Mouse (Mus musculus): ENCODE data around the gene Rad17. TPM values are rescaled to one million over a fixed set of nuclear protein-coding genes. Genes with fewer than 3 reads are reported as not detected.
A peak's percentile ranks its signal among the peaks of the same experiment; 100 is the strongest.

Gene Rad17
- total RNA-seq, 1 experiment from 2014 or later, result 39.2 TPM

DNA sequence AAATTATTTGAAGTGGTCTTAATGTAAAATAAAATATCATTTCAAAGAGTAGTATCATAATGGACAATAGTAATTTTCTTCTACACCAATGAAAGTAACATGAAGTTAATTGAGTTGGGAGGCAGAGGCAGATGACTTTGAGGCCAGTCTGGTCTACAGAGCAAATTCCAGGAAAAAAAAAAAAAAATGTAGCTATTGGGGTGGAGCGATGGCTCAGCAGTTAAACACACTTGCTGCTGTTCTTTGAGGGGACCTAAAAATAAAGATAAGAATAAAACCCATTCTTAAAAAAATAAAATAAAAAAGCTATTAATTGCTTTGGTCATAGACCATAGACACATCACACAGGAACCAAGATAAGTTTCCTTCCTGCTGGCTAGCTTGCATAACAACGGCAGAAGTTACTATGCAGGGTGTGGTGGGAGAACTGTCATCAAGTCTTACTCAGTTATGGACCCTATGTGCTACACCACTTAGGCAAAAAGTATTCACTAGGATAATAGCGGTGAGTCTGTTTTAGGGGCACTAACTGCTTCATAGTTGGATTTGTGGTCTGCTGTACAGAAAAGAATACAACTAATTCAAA lies 16.7 kb downstream of the Rad17 start:
- no peak for ATAC-seq (replicated peaks in 1 of 2; ENCODE audit: insufficient read depth in 1 of 2, low FRiP score in 2 of 2, low TSS enrichment in 1 of 2, low read depth in 1 of 2, poor library complexity in 2 of 2, severe bottlenecking in 2 of 2)

DNA sequence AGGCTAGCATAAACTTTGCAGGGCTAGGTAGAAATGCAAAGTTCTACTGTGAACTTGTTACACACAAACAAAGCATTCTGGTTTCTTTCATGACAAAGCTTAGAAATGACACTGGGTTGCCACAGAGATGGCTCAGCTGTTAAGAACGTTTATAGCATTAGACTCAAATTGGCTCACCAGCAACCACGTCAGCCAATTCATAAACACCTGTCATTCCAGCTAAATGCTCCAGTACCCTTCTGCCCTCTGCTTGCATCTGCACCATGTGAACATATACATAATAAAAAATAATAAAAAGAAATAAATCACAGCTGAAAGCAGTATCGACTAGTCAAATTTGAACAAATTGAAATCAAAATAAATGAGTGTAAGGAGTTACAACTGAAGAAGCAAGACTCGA lies 28.6 kb downstream of the Rad17 start:
- no peak for ATAC-seq (replicated peaks in 1 of 2; ENCODE audit: insufficient read depth in 1 of 2, low FRiP score in 2 of 2, low TSS enrichment in 1 of 2, low read depth in 1 of 2, poor library complexity in 2 of 2, severe bottlenecking in 2 of 2)

DNA sequence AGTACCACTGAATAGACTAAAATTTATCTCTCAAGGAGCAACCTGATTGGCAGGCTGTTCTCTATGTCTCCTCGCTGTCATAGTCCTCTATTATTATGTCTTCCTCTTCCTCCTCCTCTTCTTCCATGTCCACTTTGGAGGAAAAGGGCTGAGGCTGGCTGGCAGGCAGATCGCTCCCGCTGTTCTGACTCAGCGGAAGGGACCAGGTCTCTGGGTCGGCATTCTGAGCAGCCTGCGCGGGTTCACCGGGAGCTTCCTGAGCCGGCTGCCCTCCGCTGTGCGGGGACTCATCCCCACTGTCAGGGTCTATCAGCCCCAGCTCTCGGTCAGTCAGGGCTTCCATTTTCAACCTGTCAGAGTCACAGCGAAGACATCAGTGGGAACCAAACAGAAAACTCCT lies 33.3 kb downstream of the Rad17 start:
- ATAC-seq (replicated peaks in 1 of 2; ENCODE audit: insufficient read depth in 1 of 2, low FRiP score in 2 of 2, low TSS enrichment in 1 of 2, low read depth in 1 of 2, poor library complexity in 2 of 2, severe bottlenecking in 2 of 2), result no peak

- peak; percentile 77 to 83 for ATAC-seq (replicated peaks in 1 of 2; ENCODE audit: insufficient read depth in 1 of 2, low FRiP score in 2 of 2, low TSS enrichment in 1 of 2, low read depth in 1 of 2, poor library complexity in 2 of 2, severe bottlenecking in 2 of 2)
Observed at GRCm38 (mm10) chr13:100616181-100617087, 34.4 kb downstream of the Rad17 start, which contains the start of gene Marveld2. Gene Marveld2, minus strand, starts transcription at chr13:100616971.

- ATAC-seq (replicated peaks in 1 of 2; ENCODE audit: insufficient read depth in 1 of 2, low FRiP score in 2 of 2, low TSS enrichment in 1 of 2, low read depth in 1 of 2, poor library complexity in 2 of 2, severe bottlenecking in 2 of 2), result no peak
Observed at GRCm38 (mm10) chr13:100612903-100613302, 37.9 kb downstream of the Rad17 start.

GRCm38 (mm10) chr13:100612251-100612650 lies 38.6 kb downstream of the Rad17 start:
- no peak for ATAC-seq (replicated peaks in 1 of 2; ENCODE audit: insufficient read depth in 1 of 2, low FRiP score in 2 of 2, low TSS enrichment in 1 of 2, low read depth in 1 of 2, poor library complexity in 2 of 2, severe bottlenecking in 2 of 2)

GRCm38 (mm10) chr13:100611266-100611665 lies 39.6 kb downstream of the Rad17 start:
- ATAC-seq (replicated peaks in 1 of 2; ENCODE audit: insufficient read depth in 1 of 2, low FRiP score in 2 of 2, low TSS enrichment in 1 of 2, low read depth in 1 of 2, poor library complexity in 2 of 2, severe bottlenecking in 2 of 2), result no peak

GRCm38 (mm10) chr13:100607756-100608155 lies 43.1 kb downstream of the Rad17 start:
- ATAC-seq (replicated peaks in 1 of 2; ENCODE audit: insufficient read depth in 1 of 2, low FRiP score in 2 of 2, low TSS enrichment in 1 of 2, low read depth in 1 of 2, poor library complexity in 2 of 2, severe bottlenecking in 2 of 2), result no peak

- ATAC-seq (replicated peaks in 1 of 2; ENCODE audit: insufficient read depth in 1 of 2, low FRiP score in 2 of 2, low TSS enrichment in 1 of 2, low read depth in 1 of 2, poor library complexity in 2 of 2, severe bottlenecking in 2 of 2), result no peak
Observed at GRCm38 (mm10) chr13:100605845-100606244, 45.0 kb downstream of the Rad17 start.

- ATAC-seq (replicated peaks in 1 of 2; ENCODE audit: insufficient read depth in 1 of 2, low FRiP score in 2 of 2, low TSS enrichment in 1 of 2, low read depth in 1 of 2, poor library complexity in 2 of 2, severe bottlenecking in 2 of 2), result no peak
Observed at GRCm38 (mm10) chr13:100603738-100604095, 47.1 kb downstream of the Rad17 start.

DNA sequence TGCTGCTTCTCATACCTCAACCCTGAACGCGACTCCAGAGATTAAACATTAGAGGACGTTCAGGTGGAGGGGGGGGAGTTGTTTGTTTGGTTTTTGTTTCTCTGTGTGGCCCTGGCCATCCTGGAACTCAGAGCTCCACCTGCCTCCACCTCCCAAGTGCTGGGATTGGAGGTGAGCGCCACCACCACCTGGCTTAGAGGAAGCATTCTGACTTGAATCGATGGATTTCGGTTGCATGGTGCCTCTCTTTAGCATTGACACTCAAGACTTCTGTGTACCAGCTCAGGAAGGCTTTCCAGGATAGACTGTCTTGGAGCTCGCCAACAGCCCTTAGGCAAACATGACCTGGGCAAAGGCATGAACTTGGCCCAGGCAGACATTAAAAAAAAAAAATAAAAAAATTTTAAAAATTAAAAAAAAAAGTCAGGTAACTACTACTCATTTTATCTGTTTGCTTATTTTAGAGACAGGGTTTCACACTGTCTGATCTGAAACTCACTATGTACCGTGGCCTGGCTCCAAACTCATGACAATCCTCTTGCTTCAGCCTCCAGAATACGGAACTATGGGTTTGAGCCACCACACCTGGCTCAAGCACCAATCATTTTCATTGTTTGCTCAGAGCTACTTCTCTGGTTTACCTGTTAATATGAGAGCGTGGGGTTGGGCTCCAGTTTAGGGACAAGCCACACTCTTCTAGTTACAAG lies 47.7 kb downstream of the Rad17 start:
- ATAC-seq (replicated peaks in 1 of 2; ENCODE audit: insufficient read depth in 1 of 2, low FRiP score in 2 of 2, low TSS enrichment in 1 of 2, low read depth in 1 of 2, poor library complexity in 2 of 2, severe bottlenecking in 2 of 2), result no peak

DNA sequence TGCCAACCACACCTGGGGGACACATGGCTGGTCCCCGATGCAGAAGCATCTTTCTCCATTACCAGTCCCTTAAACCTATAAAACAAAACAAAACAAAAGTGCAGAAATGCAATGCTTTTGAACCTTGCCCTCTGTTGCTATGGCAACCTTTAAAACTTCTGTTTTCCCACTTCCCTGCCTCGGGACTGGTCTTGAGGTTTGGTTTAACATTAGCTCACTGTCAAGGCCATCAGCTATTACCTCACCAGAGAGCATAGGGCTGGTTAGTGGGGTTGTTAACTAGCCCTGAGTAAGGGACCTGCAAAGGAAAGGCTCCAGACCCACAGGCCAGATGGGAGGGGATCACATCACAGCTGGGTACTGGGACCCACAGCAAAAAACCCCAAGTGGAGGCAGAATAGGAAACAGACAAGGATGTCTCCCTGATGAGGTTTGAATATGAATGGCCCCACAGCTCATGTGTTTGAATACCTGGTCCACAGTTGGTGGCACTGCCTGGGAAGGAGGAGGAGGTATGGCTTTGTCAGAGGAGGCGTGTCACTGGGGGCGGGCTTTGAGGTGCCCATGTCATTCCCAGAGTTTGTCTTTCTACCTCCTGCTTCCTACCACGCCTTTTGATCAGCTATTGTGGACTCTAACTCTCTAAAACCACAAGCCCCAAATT lies 48.5 kb downstream of the Rad17 start:
- ATAC-seq (replicated peaks in 1 of 2; ENCODE audit: insufficient read depth in 1 of 2, low FRiP score in 2 of 2, low TSS enrichment in 1 of 2, low read depth in 1 of 2, poor library complexity in 2 of 2, severe bottlenecking in 2 of 2), result no peak

DNA sequence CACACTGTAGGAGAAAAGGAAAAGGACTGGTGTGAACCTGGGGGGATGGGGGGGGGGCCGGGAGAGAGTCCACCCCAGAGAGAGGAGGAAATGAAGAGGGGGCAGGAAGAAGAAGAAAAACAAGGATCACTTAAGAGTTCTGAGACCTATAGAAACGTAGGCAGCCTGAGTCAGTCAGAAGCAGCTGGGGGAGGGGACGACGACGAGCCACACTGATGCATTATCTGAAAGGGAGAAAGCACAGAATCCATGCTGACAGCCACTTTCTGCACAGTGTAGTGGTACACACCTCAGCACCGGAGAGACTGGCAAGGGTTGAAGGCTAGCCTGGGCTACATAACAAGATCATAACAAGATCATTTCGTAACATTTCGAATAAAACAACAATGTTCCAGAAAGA lies 49.8 kb downstream of the Rad17 start:
- no peak for ATAC-seq (replicated peaks in 1 of 2; ENCODE audit: insufficient read depth in 1 of 2, low FRiP score in 2 of 2, low TSS enrichment in 1 of 2, low read depth in 1 of 2, poor library complexity in 2 of 2, severe bottlenecking in 2 of 2)

- ATAC-seq (replicated peaks in 1 of 2; ENCODE audit: insufficient read depth in 1 of 2, low FRiP score in 2 of 2, low TSS enrichment in 1 of 2, low read depth in 1 of 2, poor library complexity in 2 of 2, severe bottlenecking in 2 of 2), result no peak
Observed at GRCm38 (mm10) chr13:100600317-100600716, 50.5 kb downstream of the Rad17 start.

DNA sequence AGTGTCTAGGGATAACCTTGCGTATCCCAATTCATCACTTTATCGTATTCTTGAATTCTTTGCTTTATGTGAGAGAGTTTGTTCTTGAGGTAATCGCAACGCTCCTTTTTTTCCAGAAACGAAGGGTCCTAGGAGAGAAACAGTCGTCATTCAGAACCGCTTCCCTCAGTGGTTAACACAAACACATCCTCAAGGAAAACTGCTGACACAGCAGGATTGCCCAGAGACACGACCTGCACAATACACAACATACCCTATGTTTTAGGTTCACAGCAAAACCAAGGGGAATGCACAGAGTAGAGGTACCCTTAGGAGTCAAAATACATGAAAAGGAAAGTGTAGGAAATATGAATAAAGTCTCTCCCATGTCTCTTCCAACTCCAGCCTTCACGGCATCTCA lies 53.6 kb downstream of the Rad17 start:
- ATAC-seq (replicated peaks in 1 of 2; ENCODE audit: insufficient read depth in 1 of 2, low FRiP score in 2 of 2, low TSS enrichment in 1 of 2, low read depth in 1 of 2, poor library complexity in 2 of 2, severe bottlenecking in 2 of 2), result no peak

DNA sequence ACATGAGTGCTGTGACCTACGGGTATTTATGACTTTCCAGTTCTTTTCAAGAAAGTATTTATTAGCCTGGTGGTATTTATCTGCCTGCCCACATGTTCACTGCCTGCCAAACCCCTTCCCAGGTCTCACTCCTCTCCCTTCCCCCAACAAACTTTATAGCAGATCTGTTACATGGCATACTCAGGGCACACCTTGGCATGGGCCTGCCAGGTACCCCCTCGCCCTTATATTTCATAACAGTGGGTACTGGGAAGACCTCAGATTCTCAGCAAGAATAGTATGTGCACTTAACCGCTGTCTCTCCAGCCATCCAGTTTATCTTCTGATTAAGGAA lies 55.3 kb downstream of the Rad17 start:
- no peak for ATAC-seq (replicated peaks in 1 of 2; ENCODE audit: insufficient read depth in 1 of 2, low FRiP score in 2 of 2, low TSS enrichment in 1 of 2, low read depth in 1 of 2, poor library complexity in 2 of 2, severe bottlenecking in 2 of 2)

DNA sequence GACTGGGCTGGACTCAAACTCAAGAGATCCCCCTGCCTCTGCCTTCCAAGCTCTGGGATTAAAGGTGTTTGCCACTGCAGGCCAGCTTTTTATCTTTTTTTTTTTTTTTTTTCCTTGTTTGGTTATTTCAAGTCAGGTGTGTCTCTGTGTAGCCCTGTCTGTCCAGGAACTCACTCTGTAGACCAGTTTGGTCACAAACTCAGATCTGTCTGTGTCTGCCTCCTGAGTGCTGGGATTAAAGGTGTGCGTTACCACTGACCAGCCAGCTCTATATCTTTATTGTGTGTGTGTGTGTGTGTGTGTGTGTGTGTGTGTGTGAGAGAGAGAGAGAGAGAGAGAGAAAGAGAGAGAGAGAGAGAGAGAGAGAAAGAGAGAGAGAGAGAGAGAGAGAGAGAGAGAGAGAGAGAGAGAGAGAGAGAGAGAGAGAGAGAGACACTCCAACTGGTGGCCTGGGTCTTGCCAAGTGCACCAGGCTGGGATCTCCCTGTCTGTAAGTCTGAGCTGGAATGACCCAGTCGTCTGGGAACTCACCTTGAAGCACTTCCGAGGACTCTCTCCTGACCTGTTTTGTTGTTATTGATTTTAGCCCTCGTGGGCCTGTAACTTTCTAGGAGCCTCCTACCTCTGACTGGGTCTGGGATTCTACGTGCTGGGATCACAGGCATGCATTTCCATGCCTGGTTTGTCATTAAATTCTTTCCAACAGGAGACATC lies 55.9 kb downstream of the Rad17 start:
- ATAC-seq (replicated peaks in 1 of 2; ENCODE audit: insufficient read depth in 1 of 2, low FRiP score in 2 of 2, low TSS enrichment in 1 of 2, low read depth in 1 of 2, poor library complexity in 2 of 2, severe bottlenecking in 2 of 2), result no peak
